Mouse (Mus musculus): ENCODE results near the gene Slc45a3. TPM values are rescaled to one million over a fixed set of nuclear protein-coding genes. Genes with fewer than 3 reads are reported as not detected.

Slc45a3 gene
- polyA plus RNA-seq, 1 experiment from 2014 or later, result 0.93 TPM

- Histone ChIP-seq H3K4me2 (no peak overlapping the region), H3K9me3 (replicated peaks; ENCODE audit: control insufficient read depth, low read length) (no peaks in the 10 kb centered on the region), H3K9ac (ENCODE audit: low read depth, low read length) (no peak overlapping the region), H3K36me3 (ENCODE audit: control insufficient read depth, insufficient read depth, low read length) (no peaks in the 10 kb centered on the region), H3K4me1 (ENCODE audit: control insufficient read depth, insufficient read depth, low read length) (peaks cover 27% of the 10 kb centered on the region), H3K4me3 (ENCODE audit: low read depth, low read length) (no peak overlapping the region), H3K27ac (ENCODE audit: low read depth, low read length) (no peak overlapping the region), H3K27me3 (ENCODE audit: control insufficient read depth, insufficient read depth, low read length) (peaks cover 32% of the 10 kb centered on the region)
- 39% methylated on average over 4 of the region's 4 CpGs for WGBS (ENCODE audit: insufficient replicate concordance)
- no peak for ATAC-seq (replicated peaks; ENCODE audit: insufficient number of reproducible peaks, low FRiP score, low TSS enrichment)
Observed at GRCm38 (mm10) chr1:131969825-131970224, 7.1 kb downstream of the Slc45a3 start.

- Histone ChIP-seq H3K4me2 (no peak overlapping the region), H3K27ac (ENCODE audit: low read depth, low read length) (no peak overlapping the region), H3K4me3 (ENCODE audit: low read depth, low read length) (no peak overlapping the region), H3K36me3 (ENCODE audit: control insufficient read depth, insufficient read depth, low read length) (no peaks in the 10 kb centered on the region), H3K4me1 (ENCODE audit: control insufficient read depth, insufficient read depth, low read length) (peaks cover 27% of the 10 kb centered on the region), H3K27me3 (ENCODE audit: control insufficient read depth, insufficient read depth, low read length) (peaks cover 30% of the 10 kb centered on the region), H3K9me3 (replicated peaks; ENCODE audit: control insufficient read depth, low read length) (no peaks in the 10 kb centered on the region), H3K9ac (ENCODE audit: low read depth, low read length) (no peak overlapping the region)
- ATAC-seq (replicated peaks; ENCODE audit: insufficient number of reproducible peaks, low FRiP score, low TSS enrichment), result no peak
- WGBS (ENCODE audit: insufficient replicate concordance), result 40% methylated on average over 5 of the region's 5 CpGs
Observed at GRCm38 (mm10) chr1:131970322-131970660, 7.5 kb downstream of the Slc45a3 start.

DNA sequence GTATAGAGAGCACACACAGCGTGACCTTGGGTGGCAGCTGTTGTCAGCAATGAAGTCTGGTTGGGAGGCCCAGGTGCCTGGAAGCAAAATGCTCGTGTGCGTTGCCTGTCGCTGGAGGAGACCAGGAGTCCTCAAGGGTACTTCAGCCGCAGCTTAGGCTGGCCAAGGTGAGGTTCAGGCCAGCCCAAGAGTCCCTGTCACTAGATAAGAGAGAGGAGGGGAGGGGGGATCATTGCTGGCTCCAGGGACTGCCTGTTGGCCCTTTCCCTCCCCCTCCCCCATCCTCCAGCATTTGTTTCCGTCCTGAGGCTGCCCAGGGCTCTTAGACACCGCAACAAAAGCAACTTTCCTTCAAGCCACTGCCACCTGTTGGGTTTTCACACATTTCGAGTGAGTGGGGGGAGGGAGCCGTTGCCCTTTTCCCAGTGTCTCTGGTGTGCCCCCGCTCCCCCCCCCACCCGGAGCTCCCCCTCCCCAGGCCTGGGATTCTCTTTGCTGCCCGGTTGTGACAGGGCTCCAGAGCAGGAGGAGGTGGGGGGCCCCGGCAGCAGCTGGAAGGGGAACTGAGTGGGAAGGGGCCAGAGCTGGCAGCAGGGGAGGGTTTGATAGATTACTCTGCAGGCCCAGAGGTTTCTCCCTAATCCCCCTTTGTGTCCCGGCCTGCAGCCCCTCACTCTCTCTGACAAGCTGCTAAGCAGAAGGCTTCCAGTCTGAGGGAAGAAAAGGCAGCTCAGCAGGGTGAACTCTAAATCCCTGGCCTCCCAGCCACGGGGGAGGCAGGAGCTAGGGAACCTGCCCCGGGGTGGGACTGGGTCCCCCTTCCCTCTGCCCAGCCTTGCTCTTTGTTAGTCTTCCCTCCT lies 8.1 kb downstream of the Slc45a3 start:
- Histone ChIP-seq H3K9me3 (replicated peaks; ENCODE audit: control insufficient read depth, low read length) (no peaks in the 10 kb centered on the region), H3K27me3 (ENCODE audit: control insufficient read depth, insufficient read depth, low read length) (peaks cover 24% of the 10 kb centered on the region), H3K4me2 (peak overlapping the region; percentile 55), H3K4me1 (ENCODE audit: control insufficient read depth, insufficient read depth, low read length) (peaks cover 27% of the 10 kb centered on the region), H3K9ac (ENCODE audit: low read depth, low read length) (peak overlapping the region; percentile 39), H3K36me3 (ENCODE audit: control insufficient read depth, insufficient read depth, low read length) (no peaks in the 10 kb centered on the region), H3K4me3 (ENCODE audit: low read depth, low read length) (no peak overlapping the region), H3K27ac (ENCODE audit: low read depth, low read length) (no peak overlapping the region; the same call in 1 of the 2 replicates)
- 5% methylated on average over 16 of the region's 16 CpGs for WGBS (ENCODE audit: insufficient replicate concordance)
- no peak; the same call in 1 of the 2 replicates for ATAC-seq (replicated peaks; ENCODE audit: insufficient number of reproducible peaks, low FRiP score, low TSS enrichment)

DNA sequence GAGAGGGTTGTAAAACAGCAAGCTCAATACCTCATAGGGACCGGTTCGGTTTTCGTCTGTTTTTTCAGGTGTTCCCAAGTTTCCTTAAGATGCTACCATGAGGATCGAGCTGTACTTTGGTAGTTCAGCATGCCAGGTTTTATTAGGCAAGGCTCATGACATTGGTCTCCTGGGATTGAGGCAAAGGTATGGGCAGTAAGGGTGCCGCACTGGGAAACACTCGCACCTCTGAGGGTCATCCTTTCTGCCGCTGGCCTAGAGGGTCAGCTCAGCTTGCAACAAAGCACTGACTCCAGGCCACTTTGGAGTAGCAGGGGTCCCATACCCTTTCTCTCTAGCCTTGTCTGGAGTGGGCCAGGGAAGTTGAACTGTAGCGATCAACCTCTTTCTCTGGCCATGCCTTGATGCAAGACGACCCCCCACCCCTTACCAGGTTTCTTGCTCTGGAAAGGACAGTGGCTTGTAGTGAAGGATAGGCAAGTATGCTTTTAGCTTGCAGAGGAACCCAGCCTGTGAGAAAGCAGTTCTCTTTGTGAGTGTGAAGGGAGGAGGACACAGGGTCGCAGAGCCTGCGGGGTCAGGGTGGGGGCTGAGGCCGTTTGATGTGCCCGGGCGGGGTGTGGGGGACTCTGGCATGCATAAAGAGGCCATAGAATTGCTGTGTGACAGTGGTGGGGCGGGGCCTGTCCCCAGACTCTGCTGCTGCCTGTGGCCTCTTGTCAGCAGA lies 9.2 kb downstream of the Slc45a3 start:
- Histone ChIP-seq H3K27ac (ENCODE audit: low read depth, low read length) (no peak overlapping the region), H3K36me3 (ENCODE audit: control insufficient read depth, insufficient read depth, low read length) (no peaks in the 10 kb centered on the region), H3K4me2 (peak overlapping the region; percentile 24), H3K4me1 (ENCODE audit: control insufficient read depth, insufficient read depth, low read length) (peaks cover 27% of the 10 kb centered on the region), H3K27me3 (ENCODE audit: control insufficient read depth, insufficient read depth, low read length) (peaks cover 16% of the 10 kb centered on the region), H3K9me3 (replicated peaks; ENCODE audit: control insufficient read depth, low read length) (no peaks in the 10 kb centered on the region), H3K9ac (ENCODE audit: low read depth, low read length) (peak overlapping the region; percentile 28; the same call in 1 of the 2 replicates), H3K4me3 (ENCODE audit: low read depth, low read length) (no peak overlapping the region)
- ATAC-seq (replicated peaks; ENCODE audit: insufficient number of reproducible peaks, low FRiP score, low TSS enrichment), result no peak
- 20% methylated on average over 15 of the region's 15 CpGs for WGBS (ENCODE audit: insufficient replicate concordance)

DNA sequence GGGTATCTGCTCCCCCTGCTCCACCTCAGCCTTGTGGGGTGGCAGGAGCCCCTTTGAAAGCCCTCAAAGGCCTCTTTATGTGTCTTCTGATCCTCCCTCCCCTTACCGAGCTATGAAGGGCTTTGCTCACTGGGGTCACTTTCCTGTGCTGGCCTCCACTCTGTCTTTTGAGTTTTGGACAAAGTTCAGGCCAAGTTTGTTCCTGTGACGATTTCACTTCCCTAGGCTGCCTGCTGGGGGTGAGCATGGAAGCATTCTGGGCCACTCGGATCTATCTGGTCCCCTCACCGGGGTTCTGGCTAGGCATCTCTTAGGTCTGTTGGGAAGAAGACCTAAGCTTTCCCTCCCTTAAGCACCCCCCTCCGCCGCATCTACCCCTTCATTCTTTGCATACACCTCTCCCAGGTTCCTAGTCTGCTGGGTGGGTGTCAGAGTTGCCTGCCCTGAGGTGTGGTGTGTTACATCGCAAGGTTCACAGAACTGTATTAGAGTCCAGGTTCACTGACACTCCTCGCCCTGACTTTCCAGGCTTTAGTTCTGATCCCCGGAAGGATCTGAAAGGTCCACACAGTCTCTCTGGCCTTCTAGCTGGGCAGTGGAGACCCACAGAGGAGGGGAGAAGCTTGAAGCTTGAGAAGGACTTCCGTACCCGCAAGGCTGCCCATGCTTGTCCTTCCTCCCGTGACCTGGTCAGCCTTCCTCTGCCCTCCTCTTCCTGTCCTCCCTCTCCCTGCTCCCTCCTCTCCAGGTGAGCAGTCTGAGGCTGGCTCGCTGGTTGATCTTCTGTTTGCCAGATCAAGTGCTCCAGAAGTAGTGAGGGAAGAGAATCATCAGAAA lies 9.9 kb downstream of the Slc45a3 start:
- Histone ChIP-seq H3K36me3 (ENCODE audit: control insufficient read depth, insufficient read depth, low read length) (no peaks in the 10 kb centered on the region), H3K27ac (ENCODE audit: low read depth, low read length) (no peak overlapping the region), H3K4me2 (peak overlapping the region; percentile 24), H3K4me3 (ENCODE audit: low read depth, low read length) (no peak overlapping the region), H3K9ac (ENCODE audit: low read depth, low read length) (peak overlapping the region; percentile 28; the same call in 1 of the 2 replicates), H3K27me3 (ENCODE audit: control insufficient read depth, insufficient read depth, low read length) (peaks cover 11% of the 10 kb centered on the region), H3K4me1 (ENCODE audit: control insufficient read depth, insufficient read depth, low read length) (peaks cover 27% of the 10 kb centered on the region), H3K9me3 (replicated peaks; ENCODE audit: control insufficient read depth, low read length) (no peaks in the 10 kb centered on the region)
- peak; percentile 18; the same call in 1 of the 2 replicates for ATAC-seq (replicated peaks; ENCODE audit: insufficient number of reproducible peaks, low FRiP score, low TSS enrichment)
- WGBS (ENCODE audit: insufficient replicate concordance), result 29% methylated on average over 13 of the region's 13 CpGs

- Histone ChIP-seq H3K36me3 (ENCODE audit: control insufficient read depth, insufficient read depth, low read length) (no peaks in the 10 kb centered on the region), H3K4me2 (no peak overlapping the region), H3K27me3 (ENCODE audit: control insufficient read depth, insufficient read depth, low read length) (peaks cover 10% of the 10 kb centered on the region), H3K9ac (ENCODE audit: low read depth, low read length) (no peak overlapping the region), H3K4me1 (ENCODE audit: control insufficient read depth, insufficient read depth, low read length) (peaks cover 25% of the 10 kb centered on the region), H3K27ac (ENCODE audit: low read depth, low read length) (no peak overlapping the region), H3K9me3 (replicated peaks; ENCODE audit: control insufficient read depth, low read length) (no peaks in the 10 kb centered on the region), H3K4me3 (ENCODE audit: low read depth, low read length) (no peak overlapping the region)
- WGBS (ENCODE audit: insufficient replicate concordance), result 70% methylated on average over 6 of the region's 6 CpGs
- ATAC-seq (replicated peaks; ENCODE audit: insufficient number of reproducible peaks, low FRiP score, low TSS enrichment), result no peak
Observed at GRCm38 (mm10) chr1:131973991-131974390, 11.2 kb downstream of the Slc45a3 start.

DNA sequence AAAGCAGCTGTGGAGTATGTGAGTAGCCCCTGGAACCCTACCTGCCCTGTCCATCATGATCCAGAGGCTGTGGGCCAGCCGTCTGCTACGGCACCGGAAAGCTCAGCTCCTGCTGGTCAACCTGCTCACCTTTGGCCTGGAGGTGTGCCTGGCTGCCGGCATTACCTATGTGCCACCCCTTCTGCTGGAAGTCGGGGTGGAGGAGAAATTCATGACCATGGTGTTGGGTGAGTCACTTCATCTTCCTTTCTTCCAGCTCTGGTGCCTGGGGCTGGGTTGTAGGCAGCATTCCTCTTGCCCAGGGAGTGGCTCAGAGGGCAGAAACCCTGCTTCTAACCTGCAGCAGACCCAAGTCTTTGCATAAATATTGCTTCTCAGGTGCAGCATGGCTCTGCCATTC lies 14.1 kb downstream of the Slc45a3 start:
- no peak overlapping the region for H3K27ac ChIP-seq (ENCODE audit: low read depth, low read length)
- H3K9me3 ChIP-seq (replicated peaks; ENCODE audit: control insufficient read depth, low read length), result no peaks in the 10 kb centered on the region
- H3K4me2 ChIP-seq, result no peak overlapping the region
- no peak for ATAC-seq (replicated peaks; ENCODE audit: insufficient number of reproducible peaks, low FRiP score, low TSS enrichment)
- H3K9ac ChIP-seq (ENCODE audit: low read depth, low read length), result no peak overlapping the region
- peaks cover 12% of the 10 kb centered on the region for H3K4me1 ChIP-seq (ENCODE audit: control insufficient read depth, insufficient read depth, low read length)
- peaks cover 3% of the 10 kb centered on the region for H3K27me3 ChIP-seq (ENCODE audit: control insufficient read depth, insufficient read depth, low read length)
- 78% methylated on average over 5 of the region's 5 CpGs for WGBS (ENCODE audit: insufficient replicate concordance)
- H3K36me3 ChIP-seq (ENCODE audit: control insufficient read depth, insufficient read depth, low read length), result no peaks in the 10 kb centered on the region
- no peak overlapping the region for H3K4me3 ChIP-seq (ENCODE audit: low read depth, low read length)

DNA sequence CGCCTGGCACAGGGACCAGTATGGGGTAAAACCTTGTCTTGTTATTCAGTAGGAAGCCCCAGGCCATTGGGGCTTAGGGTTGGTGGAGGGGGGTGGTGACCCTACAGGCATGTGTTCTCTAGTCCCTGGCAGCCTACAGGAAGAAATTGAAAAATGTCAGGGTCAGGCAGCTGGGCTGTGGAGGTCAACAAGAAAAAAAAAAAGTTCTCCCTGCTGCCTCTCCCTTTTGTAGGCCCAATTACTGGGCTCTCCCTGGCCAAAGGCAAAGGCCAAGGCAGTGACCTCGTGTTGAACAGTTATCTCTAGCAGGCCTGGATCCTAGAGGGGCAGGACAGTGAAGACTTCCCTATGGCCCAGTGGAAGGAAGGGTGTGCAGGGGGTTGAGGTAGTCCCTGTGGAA lies 17.7 kb downstream of the Slc45a3 start:
- Histone ChIP-seq H3K4me2 (no peak overlapping the region), H3K4me3 (ENCODE audit: low read depth, low read length) (no peak overlapping the region), H3K9ac (ENCODE audit: low read depth, low read length) (no peak overlapping the region), H3K36me3 (ENCODE audit: control insufficient read depth, insufficient read depth, low read length) (no peaks in the 10 kb centered on the region), H3K27me3 (ENCODE audit: control insufficient read depth, insufficient read depth, low read length) (peaks cover 3% of the 10 kb centered on the region; the same call in 1 of the 2 replicates), H3K4me1 (ENCODE audit: control insufficient read depth, insufficient read depth, low read length) (no peaks in the 10 kb centered on the region), H3K9me3 (replicated peaks; ENCODE audit: control insufficient read depth, low read length) (no peaks in the 10 kb centered on the region), H3K27ac (ENCODE audit: low read depth, low read length) (no peak overlapping the region)
- WGBS (ENCODE audit: insufficient replicate concordance), result 54% methylated on average over 2 of the region's 2 CpGs
- no peak for ATAC-seq (replicated peaks; ENCODE audit: insufficient number of reproducible peaks, low FRiP score, low TSS enrichment)
